Mouse (Mus musculus) forebrain, embryonic 16.5 days (tissue): Measurements from ENCODE around the gene Gm45753. TPM values are rescaled to one million over a fixed set of nuclear protein-coding genes. Genes with fewer than 3 reads are reported as not detected.

ENCODE experiments used
- ATAC-seq: fragments of 200-750 bp; cut with Nextera tagmentation; 2 replicates; pipeline ENCODE4 v1.8.0; 2017; ENCODE audit warnings: mild to moderate bottlenecking, moderate library complexity
- H3K27ac ChIP-seq: fragments of 300-500 bp; sonication (generic); 2 replicates; pipeline ENCODE4 v1.5.1; 2014; ENCODE audit warnings: low read length, control low read depth
- H3K27me3 ChIP-seq: fragments of 300-500 bp; sonication (generic); replicated peaks from 2 replicates; pipeline ENCODE4 v1.6.1; 2014; ENCODE audit warnings: low read length; ENCODE audit not compliant: control insufficient read depth, insufficient read depth
- H3K36me3 ChIP-seq: fragments of 300-500 bp; sonication (generic); 2 replicates; pipeline ENCODE4 v1.6.1; 2014; ENCODE audit not compliant: control insufficient read depth, insufficient read depth
- H3K4me1 ChIP-seq: fragments of 300-500 bp; sonication (generic); replicated peaks from 2 replicates; pipeline ENCODE4 v1.6.1; 2014; ENCODE audit warnings: low read length; ENCODE audit not compliant: control insufficient read depth, insufficient read depth
- H3K4me2 ChIP-seq: fragments of 300-500 bp; sonication (generic); 2 replicates; pipeline ENCODE4 v1.6.1; 2014; ENCODE audit warnings: mild to moderate bottlenecking, low read length, control low read depth
- H3K4me3 ChIP-seq: fragments of 300-500 bp; sonication (generic); replicated peaks from 2 replicates; pipeline ENCODE4 v1.5.1; 2014; ENCODE audit warnings: mild to moderate bottlenecking, low read length, control low read depth
- H3K9ac ChIP-seq: fragments of 300-500 bp; sonication (generic); replicated peaks from 2 replicates; pipeline ENCODE4 v1.6.1; 2014; ENCODE audit warnings: low read depth, low read length, control low read depth
- H3K9me3 ChIP-seq: fragments of 300-500 bp; sonication (generic); 2 replicates; pipeline ENCODE4 v1.6.1; 2016; ENCODE audit warnings: low read length; ENCODE audit not compliant: control insufficient read depth
- WGBS: fragments of 180-500 bp; shearing (Covaris S2); extraction: QIAGEN DNeasy Blood & Tissue Kit; methylation state at CpG from one replicate; pipeline ENCODE4 v1.1.7; 2014; 5-methylcytosine and 5-hydroxymethylcytosine counted together
- polyA plus RNA-seq: library from polyadenylated mRNA; unstranded; fragments of >200 nt; fragmentation: Nextera tagmentation; extraction: Ambion mirVana; gene quantifications from 2 replicates; pipeline ENCODE4 v1.2.1, GENCODE M21; 2015

Gm45753 gene
- polyA plus RNA-seq, 1 experiment from 2014 or later, result not detected

DNA sequence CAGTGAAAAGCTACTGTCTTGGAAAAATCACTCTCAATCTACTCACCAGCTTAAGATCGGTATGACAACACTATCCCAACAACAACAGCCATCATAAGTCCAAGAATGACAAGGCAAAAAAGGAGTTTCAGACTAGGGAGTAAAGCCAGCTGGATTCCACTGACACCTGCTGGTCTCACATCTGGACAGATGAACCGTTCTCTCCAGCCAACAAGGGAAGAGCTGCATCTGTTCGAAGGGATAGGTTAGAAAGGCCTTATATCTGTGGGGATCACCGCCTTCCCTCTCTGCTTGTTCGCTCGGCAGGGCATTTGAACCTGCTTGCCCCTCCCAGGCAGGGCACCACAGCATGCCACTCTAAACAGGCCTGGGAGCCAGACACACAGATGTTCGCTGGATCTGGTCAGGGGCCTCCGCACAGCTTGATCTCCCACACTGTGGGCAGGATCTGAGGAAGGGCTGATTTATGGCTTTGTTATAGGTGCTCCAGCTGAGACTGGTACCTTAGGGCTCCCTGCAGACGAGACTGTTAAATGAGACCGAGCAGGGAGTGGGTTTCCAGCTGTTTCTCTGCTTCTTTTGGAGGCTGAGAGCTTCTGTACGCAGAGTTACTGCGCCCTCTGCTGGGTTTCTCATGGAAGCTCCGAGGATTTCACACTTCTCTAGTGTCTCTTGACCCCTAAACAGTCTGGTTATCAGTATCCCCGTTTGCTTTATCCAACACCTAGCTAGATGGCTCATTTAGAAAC lies 71.9 kb downstream of the Gm45753 start:
- ATAC-seq, result peak; percentile 80
- Histone ChIP-seq H3K9ac (0 out of 2 replicates have a peak overlapping the region, but pooled peaks have one; percentile 3), H3K4me3 (no peak overlapping the region), H3K9me3 (no peaks in the 10 kb centered on the region), H3K27ac (no peak overlapping the region), H3K36me3 (no peaks in the 10 kb centered on the region), H3K27me3 (no peaks in the 10 kb centered on the region), H3K4me1 (peaks cover 4% of the 10 kb centered on the region; the same call in 1 of the 2 replicates), H3K4me2 (peak overlapping the region; percentile 31)
- WGBS, result 22% methylated on average over 14 of the region's 14 CpGs

- no peaks in the 10 kb centered on the region for H3K36me3 ChIP-seq
- peaks cover 4% of the 10 kb centered on the region; the same call in 1 of the 2 replicates for H3K4me1 ChIP-seq
- WGBS, result 81% methylated on average over 6 of the region's 6 CpGs
- no peak overlapping the region for H3K4me3 ChIP-seq
- no peak for ATAC-seq
- H3K9ac ChIP-seq, result no peak overlapping the region
- H3K9me3 ChIP-seq, result no peaks in the 10 kb centered on the region
- H3K27me3 ChIP-seq, result no peaks in the 10 kb centered on the region
- H3K4me2 ChIP-seq, result no peak overlapping the region
- no peak overlapping the region for H3K27ac ChIP-seq
Observed at GRCm38 (mm10) chr8:45235228-45235627, 73.0 kb downstream of the Gm45753 start.

DNA sequence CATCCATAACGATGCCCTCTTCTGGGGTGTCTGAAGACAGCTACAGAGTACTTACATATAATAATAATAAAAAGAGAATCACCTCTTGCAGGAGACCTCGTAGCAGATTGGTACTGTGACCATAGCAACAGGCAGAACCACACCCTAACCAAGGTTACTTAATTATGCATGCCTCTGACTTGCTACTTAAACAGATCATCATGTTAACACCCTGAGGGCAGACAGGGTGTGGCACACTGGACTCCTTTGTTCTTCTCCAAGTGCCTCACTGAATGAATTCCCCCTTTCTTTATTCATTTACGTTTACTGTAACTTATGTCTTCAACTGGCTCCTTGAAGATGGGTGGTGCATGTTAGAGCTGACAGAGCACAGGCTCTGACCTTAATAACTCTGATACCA lies 75.0 kb downstream of the Gm45753 start:
- Histone ChIP-seq H3K27ac (no peak overlapping the region), H3K9me3 (no peaks in the 10 kb centered on the region), H3K4me3 (no peak overlapping the region), H3K27me3 (no peaks in the 10 kb centered on the region), H3K9ac (no peak overlapping the region), H3K4me1 (peaks cover 4% of the 10 kb centered on the region; the same call in 1 of the 2 replicates), H3K36me3 (no peaks in the 10 kb centered on the region), H3K4me2 (no peak overlapping the region)
- ATAC-seq, result no peak
- WGBS, result 63% methylated on average over 3 of the region's 3 CpGs

Other genes starting within 250 kb of the Gm45753 start
- 0.35 TPM in 1 of 2 replicates, not detected in the other for gene Mtnr1a, start 239.3 kb downstream of the Gm45753 start, polyA plus RNA-seq
- not detected in 2 replicates for gene F11, start 46.4 kb downstream of the Gm45753 start, polyA plus RNA-seq
- gene Klkb1, start 13.6 kb downstream of the Gm45753 start, polyA plus RNA-seq, result 0.06 TPM in 1 of 2 replicates, not detected in the other
- 0.85 and 0.94 TPM in 2 replicates for gene Cyp4v3, start 24.8 kb upstream of the Gm45753 start, polyA plus RNA-seq
- gene Fam149a, start 73.8 kb upstream of the Gm45753 start, polyA plus RNA-seq, result 4.5 and 5.7 TPM in 2 replicates
- 0.98 and 0.99 TPM in 2 replicates for gene Tlr3, start 102.6 kb upstream of the Gm45753 start, polyA plus RNA-seq
- 79.8 and 92.6 TPM in 2 replicates for gene Sorbs2, start 199.3 kb upstream of the Gm45753 start, polyA plus RNA-seq